In the genomic region with DNA sequence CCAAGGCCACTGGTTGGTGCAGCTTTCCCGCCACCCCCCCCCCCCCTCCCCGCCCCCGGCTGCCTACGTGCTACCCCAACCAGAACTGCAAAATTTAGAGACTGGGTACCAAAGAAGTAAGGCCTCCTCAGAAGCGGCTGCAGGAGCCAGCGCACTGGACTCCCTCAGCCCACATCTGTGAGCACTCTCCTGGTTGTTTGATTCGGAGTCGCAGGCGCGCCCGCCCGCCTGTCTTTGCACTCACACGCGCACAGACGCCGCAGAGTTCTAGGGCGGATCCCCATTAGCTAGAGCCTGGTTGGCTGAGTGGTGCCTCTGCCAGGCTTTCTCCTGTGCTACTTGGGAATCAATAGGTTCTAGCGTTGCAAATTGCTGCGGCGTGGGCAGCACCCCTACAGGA, we compare ENCODE assay signal across 9 mouse cellular contexts. TPM values are rescaled to one million over a fixed set of nuclear protein-coding genes. Genes with fewer than 3 reads are reported as not detected.
DNase-seq lines count a peak whose midpoint lies in the region; ATAC-seq and TF ChIP-seq lines count a peak whose summit lies in the region.
"Had no signal": no experiment of that assay in that cellular context is flagged by ENCODE, and none has a peak within 500 bp of the region (broad histone marks: within the 10 kb centered on the region; RNA-seq: fewer than 3 reads in every experiment).

No protein-coding gene starts in this region.

- no peaks in the 10 kb centered on the region for H3K4me1 ChIP-seq in heart, embryonic 11.5 days (ENCODE audit: control insufficient read depth, insufficient read depth, low read length)
- no peaks in the 10 kb centered on the region for H3K4me1 ChIP-seq in hindbrain, postnatal 0 days (ENCODE audit: insufficient read depth, low read length)
- H3K4me1 ChIP-seq in midbrain, embryonic 14.5 days (ENCODE audit: control insufficient read depth, insufficient read depth, low read length), result peaks cover 11% of the 10 kb centered on the region

- H3K4me2 ChIP-seq in heart, embryonic 11.5 days, result peak overlapping the region; percentile 54
- peak overlapping the region; percentile 47 for H3K4me2 ChIP-seq in hindbrain, postnatal 0 days (ENCODE audit: low read depth, low read length)
- H3K4me2 ChIP-seq in midbrain, embryonic 14.5 days (ENCODE audit: low read length), result peak overlapping the region; percentile 33

- peak overlapping the region; percentile 32 for H3K4me3 ChIP-seq in heart, embryonic 11.5 days (ENCODE audit: low read depth, low read length)
- H3K4me3 ChIP-seq in hindbrain, postnatal 0 days (ENCODE audit: low read length), result peak overlapping the region; percentile 14; the same call in 1 of the 2 replicates
- no peak overlapping the region for H3K4me3 ChIP-seq in midbrain, embryonic 14.5 days (replicated peaks; ENCODE audit: low read depth, low read length)

- DNase-seq in heart, adult 11 months, result no peak
- peak; percentile 79 for DNase-seq in embryo, embryonic 10.5 days (ENCODE audit: low spot score)
- peak; percentile 36 for DNase-seq in hindbrain, postnatal 0 days (ENCODE audit: low spot score)
- peak; percentile 71 for DNase-seq in midbrain, embryonic 14.5 days
- DNase-seq in spleen, adult 18-20 months, result no peak
- DNase-seq in urinary bladder, adult 18-20 months (ENCODE audit: low spot score in 2 of 2), result no peak
- no peak for DNase-seq in urinary bladder, postnatal 10 days (ENCODE audit: low spot score)

- no peak for ATAC-seq in heart, embryonic 11.5 days (replicated peaks; ENCODE audit: insufficient number of reproducible peaks, low FRiP score, low TSS enrichment)
- peak; percentile 59; the same call in 1 of the 2 replicates for ATAC-seq in hindbrain, postnatal 0 days
- no peak for ATAC-seq in midbrain, embryonic 14.5 days (ENCODE audit: low FRiP score, low TSS enrichment)

- no peak for TF ChIP-seq CTCF in hindbrain, postnatal 0 days (IDR thresholded peaks at IDR 0.05; ENCODE audit: low read depth)

- H3K9ac ChIP-seq in heart, embryonic 11.5 days (ENCODE audit: low read depth, low read length), result no peak overlapping the region
- H3K9ac ChIP-seq in hindbrain, postnatal 0 days (replicated peaks; ENCODE audit: low read length), result no peak overlapping the region
- H3K9ac ChIP-seq in midbrain, embryonic 14.5 days (replicated peaks; ENCODE audit: low read length), result no peak overlapping the region

- no peaks in the 10 kb centered on the region for H3K9me3 ChIP-seq in heart, embryonic 11.5 days (replicated peaks; ENCODE audit: control insufficient read depth, low read length)
- no peaks in the 10 kb centered on the region for H3K9me3 ChIP-seq in hindbrain, postnatal 0 days (ENCODE audit: low read length)
- no peaks in the 10 kb centered on the region for H3K9me3 ChIP-seq in midbrain, embryonic 14.5 days (ENCODE audit: control insufficient read depth, low read length)

- H3K27me3 ChIP-seq in heart, embryonic 11.5 days (ENCODE audit: control insufficient read depth, insufficient read depth, low read length), result peaks cover 65% of the 10 kb centered on the region
- H3K27me3 ChIP-seq in hindbrain, postnatal 0 days (ENCODE audit: insufficient read depth, low read length), result peaks cover 68% of the 10 kb centered on the region
- H3K27me3 ChIP-seq in midbrain, embryonic 14.5 days (ENCODE audit: control insufficient read depth, insufficient read depth, low read length), result peaks cover 66% of the 10 kb centered on the region

- no peak overlapping the region for H3K27ac ChIP-seq in heart, embryonic 11.5 days (ENCODE audit: low read depth, low read length)
- no peak overlapping the region for H3K27ac ChIP-seq in hindbrain, postnatal 0 days
- peak overlapping the region; percentile 57 for H3K27ac ChIP-seq in midbrain, embryonic 14.5 days (replicated peaks; ENCODE audit: low read depth, low read length)

- H3K36me3 ChIP-seq in heart, embryonic 11.5 days (ENCODE audit: control insufficient read depth, insufficient read depth, low read length), result no peaks in the 10 kb centered on the region
- no peaks in the 10 kb centered on the region for H3K36me3 ChIP-seq in hindbrain, postnatal 0 days (ENCODE audit: insufficient read depth, low read length)
- no peaks in the 10 kb centered on the region for H3K36me3 ChIP-seq in midbrain, embryonic 14.5 days (ENCODE audit: control insufficient read depth, insufficient read depth, low read length)

- under 1% methylated on average over 18 of the region's 20 CpGs for WGBS in heart, embryonic 11.5 days (ENCODE audit: insufficient replicate concordance)
- under 1% methylated on average over 18 of the region's 20 CpGs for WGBS in hindbrain, postnatal 0 days
- WGBS in midbrain, embryonic 14.5 days, result under 1% methylated on average over 20 of the region's 20 CpGs

RNA-seq across cellular contexts. Expression of a gene that starts 32.6 kb away (rescaled TPM):
- 0.48 and 1.3 TPM in 2 replicates for polyA plus RNA-seq in heart, embryonic 11.5 days (2014; fragmentation: Nextera tagmentation; extraction: Ambion mirVana)
- 35.3 and 36.5 TPM in 2 replicates for total RNA-seq in hindbrain, postnatal 0 days (2014; rRNA removed)
- 48.7 and 50.4 TPM in 2 replicates for polyA plus RNA-seq in hindbrain, postnatal 0 days (2015; fragmentation: Nextera tagmentation; extraction: Ambion mirVana)
- polyA plus RNA-seq in midbrain, embryonic 14.5 days (2014; fragmentation: Nextera tagmentation; extraction: Ambion mirVana), result 239 and 249 TPM in 2 replicates
- polyA plus RNA-seq: large intestine, adult 2 months had no signal

Comparison
In these comparisons a context has a peak if more than half of its experiments do, and no peak if none do; other contexts are left out.
1. DNase-seq: peak in embryo, embryonic 10.5 days (single experiment), hindbrain, postnatal 0 days (single experiment) and midbrain, embryonic 14.5 days (single experiment); none in heart, adult 11 months (single experiment), spleen, adult 18-20 months (0 of 2), urinary bladder, adult 18-20 months (0 of 2) and urinary bladder, postnatal 10 days (single experiment).
2. RNA of a gene that starts 32.6 kb away (polyA plus RNA-seq): 239 to 249 TPM in midbrain, embryonic 14.5 days and 48.7 to 50.4 TPM in hindbrain, postnatal 0 days; 0.48 to 1.3 TPM in heart, embryonic 11.5 days; every median in the first group is over 10 times any median in the second.
3. Peak in every context shown above with its lines, with median percentiles within 50 percentile points of each other: H3K4me2 ChIP-seq.